Mouse (Mus musculus): ENCODE data around the gene Olfr519.

The Olfr519 gene

GRCm38 (mm10) chr7:108894320-108894719 lies at the start of gene Olfr519:
Olfr519 (minus strand) TSS chr7:108894420.
- no peak for DNase-seq

GRCm38 (mm10) chr7:108944002-108944401 lies 49.8 kb upstream of the Olfr519 start:
- DNase-seq: peak; percentile 55

GRCm38 (mm10) chr7:108941466-108941865 lies 47.2 kb upstream of the Olfr519 start:
- DNase-seq: no peak

- no peak for DNase-seq
Observed at GRCm38 (mm10) chr7:108936591-108936990, 42.4 kb upstream of the Olfr519 start.

- DNase-seq: no peak
Observed at GRCm38 (mm10) chr7:108935411-108935810, 41.2 kb upstream of the Olfr519 start.

- peak; percentile 16 for DNase-seq
Observed at GRCm38 (mm10) chr7:108934836-108935235, 40.6 kb upstream of the Olfr519 start.

GRCm38 (mm10) chr7:108933794-108934731 lies 39.8 kb upstream of the Olfr519 start, which contains the start of gene Eif3f:
Eif3f (plus strand) TSS chr7:108934417.
- peak; percentile 95 for DNase-seq

- DNase-seq: no peak
Observed at GRCm38 (mm10) chr7:108929726-108930393, 35.6 kb upstream of the Olfr519 start, which contains the start of gene Nlrp10. Nlrp10 (minus strand) TSS chr7:108930178.

- no peak for DNase-seq
Observed at GRCm38 (mm10) chr7:108928280-108929188, 34.3 kb upstream of the Olfr519 start.

GRCm38 (mm10) chr7:108927043-108927442 lies 32.8 kb upstream of the Olfr519 start:
- no peak for DNase-seq

GRCm38 (mm10) chr7:108903969-108904368 lies 9.7 kb upstream of the Olfr519 start:
- DNase-seq: no peak

- no peak for DNase-seq
Observed at GRCm38 (mm10) chr7:108884906-108885305, 9.3 kb downstream of the Olfr519 start, which contains the start of gene Olfr518. Olfr518 (minus strand) TSS chr7:108885006.

- DNase-seq: no peak
Observed at GRCm38 (mm10) chr7:108872279-108872678, 21.9 kb downstream of the Olfr519 start, which contains the start of gene Olfr517. Olfr517 (minus strand) TSS chr7:108872379.

- no peak for DNase-seq
Observed at GRCm38 (mm10) chr7:108850429-108850828, 43.8 kb downstream of the Olfr519 start, which contains the start of gene Olfr516. Olfr516 (minus strand) TSS chr7:108850529.

Measured in kidney, postnatal 10 days (tissue).